Mouse (Mus musculus) erythroblast, embryonic 14.5 days (primary cell): ENCODE data around the gene Tnc. TPM values are rescaled to one million over a fixed set of nuclear protein-coding genes. Genes with fewer than 3 reads are reported as not detected.

ENCODE experiments used
- H3K27me3 ChIP-seq: 2 replicates; pipeline ENCODE4 v1.6.1; 2012; ENCODE audit warnings: inconsistent platforms; ENCODE audit not compliant: control insufficient read depth
- H3K36me3 ChIP-seq: 2 replicates; pipeline ENCODE4 v1.6.1; 2012; ENCODE audit warnings: mild to moderate bottlenecking, inconsistent platforms; ENCODE audit not compliant: control insufficient read depth
- H3K4me1 ChIP-seq: 2 replicates; pipeline ENCODE4 v1.6.1; 2012; ENCODE audit warnings: inconsistent platforms; ENCODE audit not compliant: control insufficient read depth
- H3K4me3 ChIP-seq: replicated peaks from 2 replicates; pipeline ENCODE3; 2012; ENCODE audit warnings: moderate library complexity, mild to moderate bottlenecking, inconsistent platforms
- H3K9me3 ChIP-seq: 2 replicates; pipeline ENCODE4 v1.6.1; 2012; ENCODE audit warnings: low read length, inconsistent platforms, mixed read lengths; ENCODE audit not compliant: control insufficient read depth
- GATA1 ChIP-seq: IDR thresholded peaks from 2 replicates; pipeline ENCODE4 v1.6.1; 2012; ENCODE audit warnings: low read length, inconsistent platforms, mixed read lengths
- TAL1 ChIP-seq: IDR thresholded peaks from 3 replicates; pipeline ENCODE4 v1.6.1; 2012; ENCODE audit warnings: low read length, inconsistent platforms, mixed read lengths
- polyA plus RNA-seq: library from polyadenylated mRNA; stranded (reverse); fragments of >175 nt; gene quantifications from 2 replicates; pipeline ENCODE4 v1.2.3, GENCODE M21; 2012

Gene Tnc
- polyA plus RNA-seq, 1 experiment = not detected

DNA sequence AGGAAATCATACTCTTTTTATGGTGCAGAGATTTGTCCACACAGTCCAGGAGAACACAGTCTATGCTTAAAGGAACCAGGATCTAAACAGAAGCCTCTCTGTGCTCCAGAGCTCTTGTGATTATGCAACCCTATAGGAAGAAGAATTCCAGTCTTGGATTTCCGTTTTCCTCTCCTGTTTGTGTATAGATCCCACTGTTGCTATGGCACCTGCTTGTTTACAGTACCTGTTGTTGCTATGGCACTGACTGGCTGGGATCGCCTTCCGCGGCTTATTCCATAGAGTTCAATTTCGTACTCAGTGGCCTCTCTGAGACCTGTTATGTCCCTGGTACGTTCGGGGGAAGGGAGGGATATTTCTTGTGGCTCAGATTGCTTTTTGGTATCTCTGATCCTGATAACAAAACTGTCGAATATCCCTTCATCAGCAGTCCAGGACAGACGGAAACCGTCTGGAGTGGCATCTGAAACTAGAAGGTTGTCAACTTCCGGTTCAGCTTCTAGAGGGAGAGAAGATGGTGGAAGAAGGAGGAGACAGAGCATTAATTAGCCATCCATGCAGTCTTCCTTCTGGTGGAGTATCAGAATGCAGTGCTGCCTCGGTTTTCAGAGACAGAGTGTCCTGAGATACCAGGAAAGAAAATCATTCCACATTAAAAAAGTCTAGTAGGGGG lies 64.3 kb downstream of the Tnc start:
- no peak for TF ChIP-seq TAL1
- TF ChIP-seq GATA1 = no peak
- Histone ChIP-seq H3K4me3 (no peak overlapping the region), H3K9me3 (no peaks in the 10 kb centered on the region), H3K4me1 (no peaks in the 10 kb centered on the region), H3K27me3 (no peaks in the 10 kb centered on the region), H3K36me3 (no peaks in the 10 kb centered on the region)

DNA sequence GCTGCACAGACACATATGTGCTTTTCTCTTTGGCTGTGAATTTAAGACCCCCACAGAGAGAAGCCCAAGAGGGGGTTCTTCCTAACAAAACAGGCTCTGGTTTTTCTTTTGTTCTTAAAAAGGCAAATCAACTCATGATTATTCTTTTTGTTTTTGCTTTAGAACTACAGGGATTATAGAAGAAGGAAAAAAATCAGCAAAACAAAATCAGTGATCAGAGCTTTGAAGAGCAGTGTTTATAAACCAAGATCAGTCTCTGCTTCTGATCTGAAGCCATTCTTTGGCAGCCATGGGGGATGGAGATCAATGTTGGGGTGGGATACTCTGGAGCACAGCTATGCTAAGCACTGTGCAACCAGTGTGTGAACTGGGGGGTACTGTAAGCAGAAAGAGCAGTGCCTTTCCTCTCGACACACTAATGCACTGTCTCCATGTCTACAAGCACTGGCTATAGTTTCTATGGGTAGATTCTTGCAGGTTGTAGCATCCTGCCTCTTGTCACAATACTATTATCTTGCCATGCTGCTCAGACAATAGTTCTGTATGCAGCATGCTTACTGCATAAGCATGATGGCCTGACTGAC lies 66.5 kb downstream of the Tnc start:
- Histone ChIP-seq H3K9me3 (no peaks in the 10 kb centered on the region), H3K27me3 (no peaks in the 10 kb centered on the region), H3K36me3 (no peaks in the 10 kb centered on the region), H3K4me1 (no peaks in the 10 kb centered on the region), H3K4me3 (no peak overlapping the region)
- TF ChIP-seq GATA1 = no peak
- TF ChIP-seq TAL1 = no peak

DNA sequence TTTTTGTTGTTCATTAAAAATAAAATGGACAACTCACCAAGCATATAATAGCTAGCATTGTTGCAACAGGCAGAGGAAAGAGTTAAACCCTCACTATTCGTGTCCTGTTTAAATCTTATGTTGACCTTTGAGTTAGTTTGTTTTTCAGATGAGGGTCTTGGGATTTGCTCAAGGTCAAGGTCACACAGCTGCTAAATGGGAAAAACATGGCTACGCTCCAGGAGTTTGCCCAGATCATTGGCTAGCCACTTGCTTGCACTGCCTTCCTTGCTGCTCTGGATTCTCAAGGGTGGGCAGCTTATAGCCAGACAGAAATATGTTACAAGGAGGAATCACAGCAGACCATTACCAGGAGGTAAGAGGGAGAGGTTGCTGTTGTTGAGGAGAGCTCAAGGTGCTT lies 67.2 kb downstream of the Tnc start:
- Histone ChIP-seq H3K4me1 (no peaks in the 10 kb centered on the region), H3K4me3 (no peak overlapping the region), H3K36me3 (no peaks in the 10 kb centered on the region), H3K27me3 (no peaks in the 10 kb centered on the region), H3K9me3 (no peaks in the 10 kb centered on the region)
- no peak for TF ChIP-seq GATA1
- TF ChIP-seq TAL1 = no peak

DNA sequence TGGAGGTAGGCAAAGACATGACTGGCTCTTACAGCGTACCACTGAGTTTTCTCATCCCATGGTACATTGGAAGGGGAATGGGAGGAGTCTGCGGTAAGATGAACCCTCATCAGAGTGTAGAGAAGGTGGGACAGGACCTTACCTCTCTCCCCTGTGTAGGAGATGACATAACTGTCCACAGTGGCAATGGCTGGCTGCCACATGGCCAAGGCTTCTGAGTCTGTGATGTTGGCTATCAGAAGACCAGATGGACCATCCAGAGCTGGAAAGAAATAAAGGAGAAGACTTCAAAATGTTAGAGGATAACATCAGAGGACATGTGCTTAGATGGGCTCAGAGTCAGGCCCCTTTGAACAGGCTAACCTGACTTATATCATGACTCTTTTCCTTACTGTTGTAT lies 74.3 kb downstream of the Tnc start:
- no peaks in the 10 kb centered on the region; the same call in 1 of the 2 replicates for H3K9me3 ChIP-seq
- no peak overlapping the region for H3K4me3 ChIP-seq
- no peaks in the 10 kb centered on the region for H3K36me3 ChIP-seq
- no peaks in the 10 kb centered on the region for H3K27me3 ChIP-seq
- H3K4me1 ChIP-seq = no peaks in the 10 kb centered on the region
- no peak for TF ChIP-seq GATA1
- no peak for TF ChIP-seq TAL1

DNA sequence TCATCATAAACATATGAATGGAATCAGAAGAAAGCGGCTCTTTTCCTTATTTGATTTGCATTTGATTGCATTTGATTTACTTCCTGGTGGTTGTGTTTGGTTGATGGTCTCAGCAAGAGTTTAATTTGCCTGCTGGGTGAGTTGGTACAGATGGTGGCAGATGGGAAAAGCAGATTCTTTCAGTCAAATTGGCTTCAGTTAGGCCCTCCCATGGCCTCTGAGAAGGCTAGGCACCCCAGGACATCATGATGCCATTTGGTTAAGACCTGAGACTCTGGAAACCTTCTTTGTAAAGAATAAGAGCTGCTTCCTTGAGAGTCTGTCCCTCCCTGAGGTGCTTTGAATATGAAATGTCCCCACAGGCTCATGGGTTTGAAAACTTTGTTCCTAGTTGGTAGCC lies 75.1 kb downstream of the Tnc start:
- Histone ChIP-seq H3K36me3 (no peaks in the 10 kb centered on the region), H3K27me3 (no peaks in the 10 kb centered on the region), H3K4me1 (no peaks in the 10 kb centered on the region), H3K4me3 (no peak overlapping the region), H3K9me3 (no peaks in the 10 kb centered on the region; the same call in 1 of the 2 replicates)
- TF ChIP-seq TAL1 (no peak), GATA1 (no peak)

DNA sequence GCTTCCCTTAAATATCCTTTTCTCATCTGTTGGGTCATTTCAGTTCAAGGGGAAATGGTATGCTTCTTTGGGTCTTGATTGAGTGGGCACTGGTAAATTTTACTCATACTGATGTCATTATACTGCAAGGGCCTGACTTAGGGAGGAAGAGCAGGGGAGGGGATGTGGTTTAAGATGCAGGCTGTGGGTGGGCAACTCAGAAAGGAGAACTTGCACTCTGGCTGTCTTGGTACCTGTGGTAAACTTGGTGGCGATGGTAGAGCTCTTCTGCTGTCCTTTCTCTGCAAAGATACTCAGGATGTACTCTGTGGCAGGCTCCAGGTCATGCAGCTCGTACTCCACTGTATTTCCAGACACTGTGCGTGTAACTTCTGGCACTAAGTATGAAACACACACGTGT lies 75.9 kb downstream of the Tnc start:
- TF ChIP-seq GATA1 (no peak), TAL1 (no peak)
- Histone ChIP-seq H3K4me1 (no peaks in the 10 kb centered on the region), H3K9me3 (no peaks in the 10 kb centered on the region; the same call in 1 of the 2 replicates), H3K27me3 (no peaks in the 10 kb centered on the region), H3K36me3 (no peaks in the 10 kb centered on the region), H3K4me3 (no peak overlapping the region)

DNA sequence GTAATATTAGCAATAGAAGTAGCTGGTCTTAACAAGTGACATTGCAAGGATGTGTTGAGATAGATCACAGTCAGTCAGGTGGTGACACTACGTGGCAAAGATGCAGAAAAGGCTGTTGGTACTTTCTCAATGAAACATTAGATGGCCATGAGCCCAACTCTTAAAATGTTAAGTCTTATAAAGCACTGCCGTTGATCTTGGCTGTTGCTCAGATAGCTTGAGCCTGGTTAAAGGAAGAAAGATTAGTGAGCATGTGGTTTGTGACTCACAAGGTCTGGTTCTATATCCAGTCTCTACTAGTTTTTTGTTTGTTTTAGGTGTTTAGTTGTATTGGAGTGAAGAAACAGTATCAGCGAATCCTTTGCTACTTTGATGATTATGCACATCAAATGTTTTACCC lies 76.9 kb downstream of the Tnc start:
- Histone ChIP-seq H3K36me3 (no peaks in the 10 kb centered on the region), H3K4me1 (no peaks in the 10 kb centered on the region), H3K9me3 (no peaks in the 10 kb centered on the region; the same call in 1 of the 2 replicates), H3K4me3 (no peak overlapping the region), H3K27me3 (no peaks in the 10 kb centered on the region)
- TF ChIP-seq GATA1 = no peak
- TF ChIP-seq TAL1 = no peak

DNA sequence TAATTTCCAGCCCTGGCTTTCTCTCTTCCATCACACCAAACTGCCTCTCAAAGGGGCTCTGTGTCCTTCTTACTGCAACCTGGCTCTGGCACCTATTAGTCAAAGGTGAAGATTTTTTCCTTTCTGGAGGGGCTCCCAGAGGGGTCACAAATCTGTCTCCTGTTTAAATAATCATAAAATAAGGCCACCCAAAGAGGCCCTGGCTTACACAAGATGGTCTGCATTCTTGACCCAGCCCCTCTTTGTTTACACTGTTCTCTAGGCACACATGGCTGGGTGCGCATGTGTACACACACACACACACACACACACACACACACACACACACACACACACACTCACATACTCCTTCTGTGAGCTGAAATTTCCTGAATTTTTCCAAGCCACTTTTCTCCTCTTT lies 83.4 kb downstream of the Tnc start:
- no peak for TF ChIP-seq GATA1
- no peak for TF ChIP-seq TAL1
- Histone ChIP-seq H3K4me3 (no peak overlapping the region), H3K9me3 (peaks cover 2% of the 10 kb centered on the region), H3K27me3 (no peaks in the 10 kb centered on the region), H3K36me3 (no peaks in the 10 kb centered on the region), H3K4me1 (no peaks in the 10 kb centered on the region)

DNA sequence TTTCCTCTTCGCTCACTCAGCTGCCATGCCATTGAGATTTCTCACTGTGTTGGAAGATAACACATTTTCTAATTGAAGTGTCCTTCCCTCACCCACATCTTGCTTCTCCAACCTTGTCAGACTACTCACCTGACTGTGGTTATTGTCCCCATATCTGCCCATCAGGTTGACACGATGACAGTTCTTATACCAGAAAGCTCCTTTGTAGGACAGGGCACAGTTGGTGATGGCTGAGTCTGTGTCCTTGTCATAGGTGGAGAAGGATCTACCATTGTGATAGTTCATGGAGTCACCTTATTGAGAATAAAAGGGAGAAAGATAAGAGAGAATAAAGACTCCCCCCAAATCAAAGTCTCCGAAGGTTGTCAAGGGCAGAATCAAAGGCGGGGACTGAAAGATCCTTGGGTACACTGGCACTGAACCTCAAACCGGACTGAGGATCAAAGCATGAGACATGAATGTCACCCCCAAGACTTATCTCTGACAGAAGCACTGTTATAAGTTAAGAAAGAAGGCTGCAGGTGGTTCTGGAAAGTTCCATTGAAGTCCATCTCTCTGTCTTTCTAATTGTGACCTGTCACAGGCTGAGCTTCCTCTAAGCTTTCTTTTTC lies 84.9 kb downstream of the Tnc start:
- no peaks in the 10 kb centered on the region for H3K4me1 ChIP-seq
- H3K4me3 ChIP-seq = no peak overlapping the region
- no peaks in the 10 kb centered on the region for H3K36me3 ChIP-seq
- peaks cover 2% of the 10 kb centered on the region for H3K9me3 ChIP-seq
- TF ChIP-seq GATA1 = no peak
- no peak for TF ChIP-seq TAL1
- H3K27me3 ChIP-seq = no peaks in the 10 kb centered on the region

DNA sequence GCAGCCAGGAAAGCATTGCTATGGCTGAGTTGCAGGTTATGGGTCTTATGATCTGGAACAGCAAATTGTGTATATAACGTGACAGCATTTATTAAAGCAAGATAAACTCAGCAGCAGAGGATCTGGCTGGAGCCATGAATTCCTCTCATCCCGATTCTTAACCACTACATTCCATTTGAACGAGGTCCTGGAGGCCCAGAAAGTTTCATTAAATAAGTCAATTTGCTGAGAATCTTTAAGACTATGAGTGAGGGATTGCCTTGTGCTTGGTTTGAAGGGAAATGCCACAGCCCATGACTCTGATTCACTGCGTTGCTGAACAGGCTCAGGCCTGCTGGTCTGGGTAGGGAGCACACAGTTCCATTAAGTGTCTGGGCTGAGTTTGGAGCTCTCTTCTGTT lies 88.2 kb downstream of the Tnc start:
- H3K4me1 ChIP-seq = no peaks in the 10 kb centered on the region
- H3K27me3 ChIP-seq = no peaks in the 10 kb centered on the region
- H3K4me3 ChIP-seq = no peak overlapping the region
- H3K36me3 ChIP-seq = no peaks in the 10 kb centered on the region
- H3K9me3 ChIP-seq = peaks cover 2% of the 10 kb centered on the region; the same call in 1 of the 2 replicates
- no peak for TF ChIP-seq TAL1
- TF ChIP-seq GATA1 = no peak
